Mouse (Mus musculus) liver, adult 2 months (tissue): ENCODE data around the gene Tbx2. TPM values are rescaled to one million over a fixed set of nuclear protein-coding genes. Genes with fewer than 3 reads are reported as not detected.
A peak's percentile ranks its signal among the peaks of the same experiment; 100 is the strongest.

ENCODE experiments used
- DNase-seq: peaks from one replicate; pipeline ENCODE4 v3.0.0-alpha.2; 2011; ENCODE audit warnings: low read depth, low spot score; ENCODE audit errors: extremely low read depth
- H3K27ac ChIP-seq: fragments of 200-500 bp; replicated peaks from 2 replicates; pipeline ENCODE4 v1.5.1; 2012; ENCODE audit warnings: low read depth, mild to moderate bottlenecking, control low read depth, inconsistent platforms, low read length; ENCODE audit not compliant: insufficient read depth
- H3K27me3 ChIP-seq: fragments of 200-500 bp; 2 replicates; pipeline ENCODE4 v1.6.1; 2012; ENCODE audit warnings: mild to moderate bottlenecking, moderate library complexity, low read length, inconsistent platforms; ENCODE audit not compliant: control insufficient read depth, insufficient read depth
- H3K36me3 ChIP-seq: fragments of 200-500 bp; 2 replicates; pipeline ENCODE4 v1.6.1; 2012; ENCODE audit warnings: low read length, inconsistent platforms; ENCODE audit not compliant: control insufficient read depth, insufficient read depth
- H3K4me1 ChIP-seq: fragments of 200-500 bp; 2 replicates; pipeline ENCODE4 v1.6.1; 2011; ENCODE audit warnings: low read length; ENCODE audit not compliant: control insufficient read depth, insufficient read depth
- H3K4me3 ChIP-seq: fragments of 200-500 bp; 2 replicates; pipeline ENCODE4 v1.5.1; 2011; ENCODE audit warnings: low read depth, mild to moderate bottlenecking, control low read depth, low read length, moderate library complexity; ENCODE audit not compliant: insufficient read depth
- H3K79me2 ChIP-seq: fragments of 200-500 bp; 2 replicates; pipeline ENCODE4 v1.6.1; 2012; ENCODE audit warnings: inconsistent platforms, mild to moderate bottlenecking, low read length, moderate library complexity; ENCODE audit not compliant: control insufficient read depth, insufficient read depth
- H3K9ac ChIP-seq: fragments of 200-500 bp; 2 replicates; pipeline ENCODE4 v1.6.1; 2012; ENCODE audit warnings: low read depth, mild to moderate bottlenecking, control low read depth, inconsistent platforms, low read length
- CTCF ChIP-seq: fragments of 200-500 bp; IDR thresholded peaks from 2 replicates; pipeline ENCODE4 v1.5.1; 2011; ENCODE audit warnings: low read depth, low read length, control low read depth
- POLR2A ChIP-seq: fragments of 200-500 bp; IDR thresholded peaks from 2 replicates; pipeline ENCODE4 v1.6.1; 2011; ENCODE audit warnings: low read length, control low read depth; ENCODE audit not compliant: insufficient read depth; ENCODE audit errors: extremely low read depth
- WGBS: fragments of 180-500 bp; shearing (Covaris S2); methylation state at CpG from one replicate; pipeline ENCODE4 v1.1.7; 2018; 5-methylcytosine and 5-hydroxymethylcytosine counted together
- polyA plus RNA-seq: library from polyadenylated mRNA; depleted of rRNA; stranded (reverse); fragments of >200 nt; gene quantifications from 2 replicates; pipeline ENCODE4 v1.2.3, GENCODE M21; 2012
- total RNA-seq: library from RNA; depleted of rRNA; stranded (reverse); fragments of >200 nt; gene quantifications from 2 replicates; pipeline ENCODE4 v1.2.3, GENCODE M21; 2014

Gene Tbx2
- total and polyA plus RNA-seq, 2 experiments: 1.4 to 3.0 TPM

DNA sequence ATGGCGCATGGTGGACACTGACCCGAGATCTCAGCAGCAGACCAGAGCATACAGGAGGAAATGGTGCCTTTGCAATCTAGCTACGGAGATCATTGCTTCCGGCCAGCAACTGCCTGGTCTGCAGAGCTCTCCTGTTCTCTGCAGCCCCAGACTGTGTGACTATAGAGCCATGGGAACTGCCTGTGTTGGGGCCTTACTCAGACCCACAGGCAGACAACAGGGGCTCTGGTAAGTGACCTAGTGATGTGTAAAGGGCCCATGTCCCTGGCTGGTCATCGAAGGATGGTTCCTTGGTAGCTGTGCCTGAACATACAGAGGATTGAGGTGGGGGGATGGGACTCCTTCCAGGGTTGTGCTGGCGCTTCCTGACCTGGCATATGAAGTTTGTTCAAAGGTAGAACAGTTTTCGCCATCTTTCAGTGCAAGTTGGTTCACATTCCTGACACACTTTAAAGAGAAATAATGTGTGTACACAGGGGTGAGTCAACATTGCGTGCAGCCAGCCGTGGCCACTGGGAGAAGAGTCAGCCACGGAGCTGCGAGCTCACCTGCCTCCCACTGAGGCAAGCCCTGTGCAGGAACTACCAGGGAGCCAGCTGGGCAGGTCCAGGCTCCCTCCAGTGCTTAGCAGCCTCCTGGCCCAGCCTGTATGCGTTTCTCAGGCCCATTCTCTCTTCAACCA lies 39.7 kb upstream of the Tbx2 start:
- H3K4me1 ChIP-seq: no peaks in the 10 kb centered on the region; the same call in 1 of the 2 replicates
- no peaks in the 10 kb centered on the region for H3K36me3 ChIP-seq
- no peaks in the 10 kb centered on the region for H3K27me3 ChIP-seq
- DNase-seq: peak; percentile 75
- H3K79me2 ChIP-seq: no peaks in the 10 kb centered on the region
- no peak for TF ChIP-seq CTCF
- no peak overlapping the region for H3K27ac ChIP-seq
- no peak overlapping the region for H3K9ac ChIP-seq
- H3K4me3 ChIP-seq: no peak overlapping the region
- 33% methylated on average over 12 of the region's 12 CpGs for WGBS

DNA sequence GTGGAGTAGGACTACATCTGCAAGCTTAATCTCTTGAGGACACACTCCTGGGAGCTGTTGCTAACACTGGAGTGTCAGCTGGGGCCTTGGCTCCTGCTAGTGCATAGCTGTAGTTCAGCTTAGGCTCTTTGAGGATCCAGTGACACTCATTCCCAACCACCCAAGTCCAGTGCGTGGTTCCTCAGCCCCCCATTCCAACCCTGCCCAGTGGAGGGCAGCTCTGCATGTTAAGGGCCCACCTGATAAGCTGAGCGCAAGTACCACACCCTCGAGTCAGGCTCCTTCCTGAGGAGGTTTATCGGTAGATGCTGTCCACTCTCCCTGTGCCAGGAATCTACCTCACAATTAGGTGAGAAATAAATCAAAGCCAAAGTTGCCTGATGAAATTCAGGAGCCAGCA lies 32.9 kb upstream of the Tbx2 start:
- no peak for TF ChIP-seq POLR2A
- no peak for TF ChIP-seq CTCF
- no peaks in the 10 kb centered on the region for H3K27me3 ChIP-seq
- no peak overlapping the region for H3K4me3 ChIP-seq
- DNase-seq: no peak
- WGBS: 61% methylated on average over 4 of the region's 4 CpGs
- no peaks in the 10 kb centered on the region for H3K36me3 ChIP-seq
- no peaks in the 10 kb centered on the region for H3K79me2 ChIP-seq
- H3K27ac ChIP-seq: no peak overlapping the region
- H3K4me1 ChIP-seq: no peaks in the 10 kb centered on the region
- H3K9ac ChIP-seq: no peak overlapping the region

DNA sequence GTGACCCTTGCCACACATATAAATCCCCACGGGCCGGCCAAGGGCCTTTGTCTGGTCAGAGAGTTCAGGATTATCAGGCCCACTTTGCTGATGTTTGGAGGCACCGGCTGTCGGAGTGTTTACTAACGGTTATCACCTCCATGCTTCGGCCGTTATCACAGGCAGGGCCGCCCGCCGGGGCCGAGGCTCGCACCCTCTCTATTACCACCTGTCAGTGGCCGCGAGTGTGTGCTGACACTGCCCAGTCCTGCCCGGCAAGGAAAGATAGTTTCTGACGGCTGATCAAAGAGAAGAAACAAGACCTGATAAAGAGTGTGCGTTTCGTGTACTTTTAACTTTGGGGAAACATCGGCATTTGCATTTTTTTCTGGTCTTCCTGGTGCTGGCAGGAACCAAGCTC lies 32.5 kb upstream of the Tbx2 start:
- H3K4me1 ChIP-seq: no peaks in the 10 kb centered on the region
- TF ChIP-seq CTCF (no peak), POLR2A (no peak)
- DNase-seq: peak; percentile 33
- H3K36me3 ChIP-seq: no peaks in the 10 kb centered on the region
- H3K27me3 ChIP-seq: no peaks in the 10 kb centered on the region
- no peak overlapping the region for H3K4me3 ChIP-seq
- WGBS: 29% methylated on average over 19 of the region's 19 CpGs
- no peak overlapping the region for H3K27ac ChIP-seq
- H3K79me2 ChIP-seq: no peaks in the 10 kb centered on the region
- no peak overlapping the region for H3K9ac ChIP-seq

DNA sequence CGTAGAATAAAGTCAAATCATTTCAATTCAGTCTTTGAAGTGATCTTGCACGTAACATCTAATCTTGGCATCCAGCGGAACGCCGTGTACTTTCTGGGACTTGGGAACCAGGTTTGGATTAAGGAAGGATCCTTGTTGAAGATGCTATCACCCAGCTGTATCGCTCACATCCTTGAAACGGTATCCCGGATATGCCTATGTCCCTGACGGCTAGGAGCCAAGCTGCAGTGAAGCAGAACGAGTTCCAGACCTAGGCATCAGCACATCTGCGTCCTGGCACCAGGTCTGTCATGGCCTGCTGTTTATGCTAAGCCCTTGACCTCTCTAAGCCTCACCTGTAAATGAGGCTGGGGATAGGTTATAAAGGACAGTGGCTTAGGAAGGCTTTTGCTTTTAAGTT lies 32.0 kb upstream of the Tbx2 start:
- Histone ChIP-seq H3K27me3 (no peaks in the 10 kb centered on the region), H3K36me3 (no peaks in the 10 kb centered on the region), H3K79me2 (no peaks in the 10 kb centered on the region), H3K4me3 (no peak overlapping the region), H3K27ac (no peak overlapping the region), H3K4me1 (no peaks in the 10 kb centered on the region), H3K9ac (no peak overlapping the region)
- TF ChIP-seq CTCF: no peak
- TF ChIP-seq POLR2A: no peak
- WGBS: 86% methylated on average over 11 of the region's 11 CpGs
- no peak for DNase-seq

DNA sequence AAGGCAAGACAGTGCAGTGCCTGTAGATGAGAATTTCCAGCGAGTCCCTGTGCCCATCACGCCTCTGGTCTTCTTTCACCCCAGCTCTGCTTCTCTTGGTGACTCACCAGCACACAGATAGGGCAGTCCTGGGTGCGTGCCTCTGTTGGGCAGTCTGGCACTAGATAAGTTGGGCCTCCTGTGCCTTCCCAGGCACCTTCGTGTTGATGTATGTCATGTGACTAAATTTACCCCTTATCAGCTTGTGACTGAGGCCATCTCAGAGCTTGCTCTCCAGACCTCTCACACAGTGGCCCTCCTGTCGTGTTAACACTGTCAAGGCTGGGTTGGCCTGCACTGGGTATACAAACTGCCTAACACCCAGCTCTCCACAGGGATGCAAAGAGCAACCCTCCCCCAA lies 28.3 kb upstream of the Tbx2 start:
- Histone ChIP-seq H3K27me3 (no peaks in the 10 kb centered on the region), H3K4me1 (no peaks in the 10 kb centered on the region), H3K36me3 (no peaks in the 10 kb centered on the region), H3K27ac (no peak overlapping the region), H3K9ac (no peak overlapping the region), H3K79me2 (no peaks in the 10 kb centered on the region), H3K4me3 (no peak overlapping the region)
- TF ChIP-seq POLR2A (no peak), CTCF (no peak)
- no peak for DNase-seq
- 83% methylated on average over 5 of the region's 5 CpGs for WGBS

DNA sequence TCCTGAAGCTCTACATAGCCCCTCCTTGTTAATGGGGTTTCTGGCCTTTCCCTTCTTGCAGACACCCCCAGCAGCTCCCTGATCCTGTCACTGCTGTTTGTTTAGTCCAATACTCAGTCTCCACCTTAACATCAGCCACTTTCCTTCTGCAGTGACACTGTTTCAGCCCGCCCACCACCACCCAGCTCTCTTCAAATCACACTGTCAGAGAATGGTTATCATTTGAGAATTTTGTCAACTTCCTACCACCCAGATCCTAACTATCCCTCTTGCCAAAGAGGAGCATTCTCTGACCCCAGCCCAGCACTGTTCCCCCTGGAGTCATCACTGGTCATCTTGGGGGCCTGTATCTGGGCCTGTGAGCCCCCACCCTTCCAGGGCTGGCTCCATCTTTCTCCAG lies 26.6 kb upstream of the Tbx2 start:
- 90% methylated on average over 1 of the region's 1 CpGs for WGBS
- H3K27me3 ChIP-seq: no peaks in the 10 kb centered on the region
- H3K4me1 ChIP-seq: no peaks in the 10 kb centered on the region

More for the DNA sequence above, 26.6 kb upstream of the Tbx2 start:
- TF ChIP-seq CTCF (no peak), POLR2A (no peak)
- no peak overlapping the region for H3K27ac ChIP-seq
- no peak for DNase-seq
- H3K79me2 ChIP-seq: no peaks in the 10 kb centered on the region
- H3K36me3 ChIP-seq: no peaks in the 10 kb centered on the region
- H3K4me3 ChIP-seq: no peak overlapping the region
- H3K9ac ChIP-seq: no peak overlapping the region
